Mouse (Mus musculus): ENCODE results near the gene Ccm2l.

Ccm2l gene

GRCm38 (mm10) chr2:153065747-153066508, at the start of gene Ccm2l:
TSS of gene Ccm2l (plus strand) at chr2:153065955.
- peak; percentile 44 to 70 for DNase-seq

- no peak for DNase-seq
These were observed 49.0 kb upstream of the Ccm2l start for GRCm38 (mm10) chr2:153016786-153017185.

GRCm38 (mm10) chr2:153019355-153019754, 46.4 kb upstream of the Ccm2l start:
- DNase-seq: no peak

- no peak for DNase-seq
These were observed 44.6 kb upstream of the Ccm2l start for GRCm38 (mm10) chr2:153021163-153021562.

GRCm38 (mm10) chr2:153022855-153023254, 42.9 kb upstream of the Ccm2l start:
- no peak for DNase-seq

GRCm38 (mm10) chr2:153026052-153026451, 39.7 kb upstream of the Ccm2l start:
- DNase-seq: no peak

- DNase-seq: no peak
These were observed 38.3 kb upstream of the Ccm2l start for GRCm38 (mm10) chr2:153027501-153027900.

GRCm38 (mm10) chr2:153030422-153030821, 35.3 kb upstream of the Ccm2l start:
- DNase-seq: no peak

GRCm38 (mm10) chr2:153031126-153032082, 34.4 kb upstream of the Ccm2l start, which contains the start of gene Xkr7:
TSS of gene Xkr7 (plus strand) at chr2:153031852.
- peak in 1 of 2 experiments; percentile 27 for DNase-seq

GRCm38 (mm10) chr2:153032083-153032842, 33.5 kb upstream of the Ccm2l start:
- peak; percentile 93 to 96 for DNase-seq

- DNase-seq: peak in 1 of 2 experiments; percentile 16
These were observed 32.8 kb upstream of the Ccm2l start for GRCm38 (mm10) chr2:153032973-153033372.

- no peak for DNase-seq
These were observed 32.1 kb upstream of the Ccm2l start for GRCm38 (mm10) chr2:153033545-153034230.

- no peak for DNase-seq
These were observed 29.1 kb upstream of the Ccm2l start for GRCm38 (mm10) chr2:153036690-153037089.

- DNase-seq: peak; percentile 33 to 50
These were observed 21.9 kb upstream of the Ccm2l start for GRCm38 (mm10) chr2:153043886-153044285.

GRCm38 (mm10) chr2:153045884-153046299, 19.9 kb upstream of the Ccm2l start:
- peak; percentile 60 to 64 for DNase-seq

- peak; percentile 65 to 68 for DNase-seq
These were observed 17.8 kb upstream of the Ccm2l start for GRCm38 (mm10) chr2:153047828-153048465.

- no peak for DNase-seq
These were observed 16.3 kb upstream of the Ccm2l start for GRCm38 (mm10) chr2:153049288-153049996.

- no peak for DNase-seq
These were observed 15.8 kb upstream of the Ccm2l start for GRCm38 (mm10) chr2:153049997-153050358.

GRCm38 (mm10) chr2:153051095-153051494, 14.7 kb upstream of the Ccm2l start:
- no peak for DNase-seq

GRCm38 (mm10) chr2:153051537-153051936, 14.2 kb upstream of the Ccm2l start:
- DNase-seq: no peak

Data from kidney, postnatal 4 days (tissue).